Mouse (Mus musculus) C2C12 (cell line): ENCODE results near the gene Zfp143. TPM values are rescaled to one million over a fixed set of nuclear protein-coding genes. Genes with fewer than 3 reads are reported as not detected.

Source experiments
- H3K27me3 ChIP-seq: one replicate; pipeline ENCODE4 v1.6.1; 2011; ENCODE audit not compliant: control insufficient read depth, insufficient read depth, insufficient read length
- H3K36me3 ChIP-seq: one replicate; pipeline ENCODE4 v1.6.1; 2011; ENCODE audit not compliant: control insufficient read depth, insufficient read depth
- H3K4me3 ChIP-seq: one replicate; pipeline ENCODE4 v1.5.1; 2011; ENCODE audit warnings: mild to moderate bottlenecking, control low read depth; ENCODE audit not compliant: poor library complexity, insufficient read depth, severe bottlenecking
- H3K79me2 ChIP-seq: one replicate; pipeline ENCODE4 v1.6.1; 2011; ENCODE audit not compliant: control insufficient read depth, insufficient read depth
- H3K79me3 ChIP-seq: one replicate; pipeline ENCODE4 v1.6.1; 2011; ENCODE audit warnings: low read depth, control low read depth
- H3ac ChIP-seq: one replicate; pipeline ENCODE3; 2011; ENCODE audit warnings: low read depth; ENCODE audit not compliant: control insufficient read depth, insufficient read length
- CEBPB ChIP-seq: IDR thresholded peaks from one replicate; pipeline ENCODE4 v1.6.1; 2011; ENCODE audit warnings: low read depth, mild to moderate bottlenecking, control low read depth, moderate library complexity
- CTCF ChIP-seq: IDR thresholded peaks from one replicate; pipeline ENCODE4 v1.5.1; 2011; ENCODE audit not compliant: control insufficient read depth, insufficient read depth, insufficient read length
- FOSL1 ChIP-seq: IDR thresholded peaks from one replicate; pipeline ENCODE4 v1.8.0; 2011; ENCODE audit warnings: mild to moderate bottlenecking, low read length; ENCODE audit not compliant: poor library complexity, insufficient read depth, severe bottlenecking
- MAX ChIP-seq: IDR thresholded peaks from one replicate; pipeline ENCODE4 v1.6.1; 2011; ENCODE audit warnings: mild to moderate bottlenecking, control low read depth
- MYOD1 ChIP-seq: IDR thresholded peaks from one replicate; pipeline ENCODE4 v1.6.1; 2011; ENCODE audit warnings: low read depth; ENCODE audit not compliant: control insufficient read depth, insufficient read length
- MYOG ChIP-seq: IDR thresholded peaks from one replicate; pipeline ENCODE4 v1.6.1; 2011; ENCODE audit not compliant: control insufficient read depth, insufficient read length; ENCODE audit errors: extremely low read depth
- USF1 ChIP-seq: IDR thresholded peaks from one replicate; pipeline ENCODE4 v1.6.1; 2011; ENCODE audit warnings: low read depth, mild to moderate bottlenecking, control low read depth, moderate library complexity
- polyA plus RNA-seq: library from polyadenylated mRNA; unstranded; fragments of >200 nt; fragmentation: generic; extraction: Trizol; gene quantifications from one replicate; pipeline ENCODE4 v1.2.1, GENCODE M21; 2012; ENCODE audit warnings: missing spikeins

Gene Zfp143
- polyA plus RNA-seq, 1 experiment = 7.5 TPM

- H3ac ChIP-seq = no peak overlapping the region
- H3K79me2 ChIP-seq = no peaks in the 10 kb centered on the region
- TF ChIP-seq MAX = no peak
- no peak for TF ChIP-seq USF1
- no peaks in the 10 kb centered on the region for H3K27me3 ChIP-seq
- peaks cover 81% of the 10 kb centered on the region for H3K36me3 ChIP-seq
- H3K79me3 ChIP-seq = no peaks in the 10 kb centered on the region
- H3K4me3 ChIP-seq = no peak overlapping the region
These were observed 22.6 kb downstream of the Zfp143 start for GRCm38 (mm10) chr7:110083386-110084165.

DNA sequence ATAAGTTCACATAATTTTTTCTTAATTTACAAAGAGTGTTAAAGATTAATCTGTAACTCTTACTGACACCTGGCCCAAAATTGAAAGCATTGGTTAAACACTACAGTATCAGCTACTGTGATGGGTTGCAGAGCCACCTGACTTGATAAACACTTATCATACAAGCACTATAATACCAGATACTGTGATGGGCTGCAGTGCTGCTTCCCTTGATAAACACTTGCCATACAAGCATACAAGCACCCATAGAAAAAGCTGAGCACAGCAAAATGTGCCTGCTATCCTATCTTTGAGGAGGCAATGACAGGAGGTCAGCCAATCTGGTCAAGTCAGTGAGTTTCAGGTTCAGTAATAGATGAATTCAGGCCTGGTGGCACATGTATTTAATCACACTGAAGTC is 24.2 kb downstream of the Zfp143 start:
- no peaks in the 10 kb centered on the region for H3K79me2 ChIP-seq
- no peaks in the 10 kb centered on the region for H3K79me3 ChIP-seq
- no peak overlapping the region for H3K4me3 ChIP-seq
- TF ChIP-seq CEBPB (no peak), CTCF (no peak), MYOD1 (no peak), MYOG (no peak), MAX (no peak), FOSL1 (no peak)
- H3K36me3 ChIP-seq = peaks cover 87% of the 10 kb centered on the region
- H3K27me3 ChIP-seq = no peaks in the 10 kb centered on the region
- H3ac ChIP-seq = no peak overlapping the region

- H3ac ChIP-seq = no peak overlapping the region
- no peak overlapping the region for H3K4me3 ChIP-seq
- TF ChIP-seq USF1 = peak; percentile 60
- TF ChIP-seq CTCF = no peak
- peaks cover 94% of the 10 kb centered on the region for H3K36me3 ChIP-seq
- H3K27me3 ChIP-seq = no peaks in the 10 kb centered on the region
- H3K79me2 ChIP-seq = no peaks in the 10 kb centered on the region
- H3K79me3 ChIP-seq = no peaks in the 10 kb centered on the region
These were observed 26.9 kb downstream of the Zfp143 start for GRCm38 (mm10) chr7:110087914-110088313.

DNA sequence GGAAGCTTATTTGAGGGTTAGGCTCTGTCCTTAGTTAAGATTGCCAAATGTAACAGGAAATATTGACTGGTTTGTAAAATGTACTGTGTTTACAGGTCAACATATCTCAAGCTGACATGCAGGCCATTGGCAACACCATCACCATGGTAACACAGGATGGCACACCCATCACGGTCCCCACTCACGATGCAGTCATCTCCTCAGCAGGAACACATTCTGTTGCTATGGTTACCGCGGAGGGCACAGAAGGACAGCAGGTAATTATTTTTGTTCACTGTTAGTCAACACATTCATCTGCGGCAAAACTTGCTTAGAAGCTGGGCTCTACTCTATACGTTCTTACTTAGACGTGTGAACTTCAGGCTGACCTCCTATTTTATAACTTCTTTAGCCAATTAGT is 30.7 kb downstream of the Zfp143 start:
- Histone ChIP-seq H3ac (no peak overlapping the region), H3K4me3 (no peak overlapping the region), H3K79me2 (no peaks in the 10 kb centered on the region), H3K27me3 (no peaks in the 10 kb centered on the region), H3K36me3 (peaks cover 93% of the 10 kb centered on the region), H3K79me3 (no peaks in the 10 kb centered on the region)
- no peak for TF ChIP-seq CTCF
- TF ChIP-seq MAX = no peak
- no peak for TF ChIP-seq FOSL1
- no peak for TF ChIP-seq USF1
- no peak for TF ChIP-seq MYOD1
- no peak for TF ChIP-seq MYOG
- no peak for TF ChIP-seq CEBPB

- peaks cover 57% of the 10 kb centered on the region for H3K36me3 ChIP-seq
- no peaks in the 10 kb centered on the region for H3K79me2 ChIP-seq
- no peaks in the 10 kb centered on the region for H3K27me3 ChIP-seq
- H3K4me3 ChIP-seq = no peak overlapping the region
- TF ChIP-seq FOSL1 = no peak
- no peak for TF ChIP-seq CEBPB
- TF ChIP-seq CTCF = no peak
- TF ChIP-seq USF1 = no peak
- no peak for TF ChIP-seq MAX
- TF ChIP-seq MYOG = no peak
- no peak for TF ChIP-seq MYOD1
- H3K79me3 ChIP-seq = no peaks in the 10 kb centered on the region
- H3ac ChIP-seq = no peak overlapping the region
These were observed 35.3 kb downstream of the Zfp143 start for GRCm38 (mm10) chr7:110096332-110096731.

GRCm38 (mm10) chr7:110097106-110097793 is 36.2 kb downstream of the Zfp143 start:
- peaks cover 48% of the 10 kb centered on the region for H3K36me3 ChIP-seq
- no peaks in the 10 kb centered on the region for H3K27me3 ChIP-seq
- no peak overlapping the region for H3K4me3 ChIP-seq
- no peaks in the 10 kb centered on the region for H3K79me2 ChIP-seq
- no peaks in the 10 kb centered on the region for H3K79me3 ChIP-seq
- H3ac ChIP-seq = no peak overlapping the region
- TF ChIP-seq CEBPB (no peak), CTCF (no peak), MAX (no peak), MYOG (no peak), MYOD1 (no peak), USF1 (no peak), FOSL1 (no peak)
